Mouse (Mus musculus): Measurements from ENCODE around the gene Rps27. TPM values are rescaled to one million over a fixed set of nuclear protein-coding genes. Genes with fewer than 3 reads are reported as not detected.

Rps27 gene
- polyA plus RNA-seq, 1 experiment from 2014 or later, result 845 TPM

- Histone ChIP-seq H3K9me3 (no peaks in the 10 kb centered on the region), H3K27ac (peak overlapping the region; percentile 89), H3K36me3 (peaks cover 26% of the 10 kb centered on the region), H3K4me3 (peak overlapping the region; percentile 72), H3K27me3 (ENCODE audit: insufficient read depth, poor library complexity, severe bottlenecking) (no peaks in the 10 kb centered on the region), H3K4me1 (peaks cover 29% of the 10 kb centered on the region)
- DNase-seq (ENCODE audit: low spot score), result peak; percentile 86
- whole genome bisulfite sequencing, result under 1% methylated on average over 20 of the region's 20 CpGs
Measured at GRCm38 (mm10) chr3:90220531-90220951, 7.1 kb upstream of the Rps27 start.

GRCm38 (mm10) chr3:90220088-90220487 is 6.6 kb upstream of the Rps27 start:
- H3K27me3 ChIP-seq (ENCODE audit: insufficient read depth, poor library complexity, severe bottlenecking), result no peaks in the 10 kb centered on the region
- peaks cover 29% of the 10 kb centered on the region for H3K4me1 ChIP-seq
- H3K9me3 ChIP-seq, result no peaks in the 10 kb centered on the region
- H3K27ac ChIP-seq, result peak overlapping the region; percentile 89
- H3K36me3 ChIP-seq, result peaks cover 22% of the 10 kb centered on the region
- WGBS, result 17% methylated on average over 6 of the region's 6 CpGs
- no peak for DNase-seq (ENCODE audit: low spot score)
- H3K4me3 ChIP-seq, result peak overlapping the region; percentile 72

GRCm38 (mm10) chr3:90215825-90216380 is 2.5 kb upstream of the Rps27 start:
- Histone ChIP-seq H3K36me3 (peaks cover 18% of the 10 kb centered on the region), H3K27ac (no peak overlapping the region), H3K4me1 (peaks cover 25% of the 10 kb centered on the region; the same call in 1 of the 2 replicates), H3K27me3 (ENCODE audit: insufficient read depth, poor library complexity, severe bottlenecking) (no peaks in the 10 kb centered on the region), H3K9me3 (no peaks in the 10 kb centered on the region), H3K4me3 (no peak overlapping the region)
- DNase-seq (ENCODE audit: low spot score), result no peak
- 27% methylated on average over 1 of the region's 1 CpGs for WGBS

GRCm38 (mm10) chr3:90213956-90214684 is 669 bp upstream of the Rps27 start:
- Histone ChIP-seq H3K9me3 (no peaks in the 10 kb centered on the region), H3K4me3 (peak overlapping the region; percentile 80), H3K27ac (peak overlapping the region; percentile 97), H3K4me1 (peaks cover 21% of the 10 kb centered on the region; the same call in 1 of the 2 replicates), H3K36me3 (peaks cover 35% of the 10 kb centered on the region), H3K27me3 (ENCODE audit: insufficient read depth, poor library complexity, severe bottlenecking) (no peaks in the 10 kb centered on the region)
- 13% methylated on average over 12 of the region's 12 CpGs for WGBS
- DNase-seq (ENCODE audit: low spot score), result no peak

- no peaks in the 10 kb centered on the region for H3K9me3 ChIP-seq
- H3K4me3 ChIP-seq, result peak overlapping the region; percentile 80
- peak overlapping the region; percentile 97 for H3K27ac ChIP-seq
- peaks cover 21% of the 10 kb centered on the region; the same call in 1 of the 2 replicates for H3K4me1 ChIP-seq
- no peaks in the 10 kb centered on the region for H3K27me3 ChIP-seq (ENCODE audit: insufficient read depth, poor library complexity, severe bottlenecking)
- peaks cover 49% of the 10 kb centered on the region for H3K36me3 ChIP-seq
- DNase-seq (ENCODE audit: low spot score), result no peak
- 15% methylated on average over 5 of the region's 5 CpGs for WGBS
Measured at GRCm38 (mm10) chr3:90212723-90213122, 728 bp downstream of the Rps27 start.

- Histone ChIP-seq H3K36me3 (peaks cover 51% of the 10 kb centered on the region), H3K27ac (no peak overlapping the region), H3K4me3 (peak overlapping the region; percentile 80), H3K4me1 (peaks cover 21% of the 10 kb centered on the region; the same call in 1 of the 2 replicates), H3K9me3 (no peaks in the 10 kb centered on the region), H3K27me3 (ENCODE audit: insufficient read depth, poor library complexity, severe bottlenecking) (no peaks in the 10 kb centered on the region)
- WGBS, result 70% methylated on average over 13 of the region's 13 CpGs
- no peak for DNase-seq (ENCODE audit: low spot score)
Measured at GRCm38 (mm10) chr3:90211475-90212398, 1.7 kb downstream of the Rps27 start.

GRCm38 (mm10) chr3:90209908-90210566 is 3.4 kb downstream of the Rps27 start:
- 84% methylated on average over 5 of the region's 5 CpGs for WGBS
- Histone ChIP-seq H3K27ac (no peak overlapping the region), H3K4me1 (peaks cover 21% of the 10 kb centered on the region; the same call in 1 of the 2 replicates), H3K9me3 (no peaks in the 10 kb centered on the region), H3K27me3 (ENCODE audit: insufficient read depth, poor library complexity, severe bottlenecking) (no peaks in the 10 kb centered on the region), H3K36me3 (peaks cover 56% of the 10 kb centered on the region), H3K4me3 (no peak overlapping the region)
- no peak for DNase-seq (ENCODE audit: low spot score)

GRCm38 (mm10) chr3:90208662-90209061 is 4.8 kb downstream of the Rps27 start:
- H3K27ac ChIP-seq, result no peak overlapping the region
- no peaks in the 10 kb centered on the region for H3K9me3 ChIP-seq
- peaks cover 56% of the 10 kb centered on the region for H3K36me3 ChIP-seq
- DNase-seq (ENCODE audit: low spot score), result no peak
- WGBS, result 71% methylated on average over 2 of the region's 2 CpGs
- H3K4me3 ChIP-seq, result no peak overlapping the region
- no peaks in the 10 kb centered on the region for H3K27me3 ChIP-seq (ENCODE audit: insufficient read depth, poor library complexity, severe bottlenecking)
- H3K4me1 ChIP-seq, result peaks cover 15% of the 10 kb centered on the region; the same call in 1 of the 2 replicates

- 92% methylated on average over 2 of the region's 2 CpGs for WGBS
- Histone ChIP-seq H3K36me3 (peaks cover 24% of the 10 kb centered on the region), H3K27ac (no peak overlapping the region), H3K4me1 (no peaks in the 10 kb centered on the region), H3K9me3 (no peaks in the 10 kb centered on the region), H3K27me3 (ENCODE audit: insufficient read depth, poor library complexity, severe bottlenecking) (no peaks in the 10 kb centered on the region), H3K4me3 (no peak overlapping the region)
- DNase-seq (ENCODE audit: low spot score), result no peak
Measured at GRCm38 (mm10) chr3:90204582-90204981, 8.9 kb downstream of the Rps27 start.

GRCm38 (mm10) chr3:90203619-90204018 is 9.8 kb downstream of the Rps27 start:
- WGBS, result 45% methylated on average over 5 of the region's 5 CpGs
- H3K4me1 ChIP-seq, result no peaks in the 10 kb centered on the region
- 0 out of 2 replicates have a peak overlapping the region, but pooled peaks have one; percentile 42 for H3K27ac ChIP-seq
- H3K36me3 ChIP-seq, result peaks cover 16% of the 10 kb centered on the region
- H3K9me3 ChIP-seq, result no peaks in the 10 kb centered on the region
- no peak overlapping the region for H3K4me3 ChIP-seq
- no peak for DNase-seq (ENCODE audit: low spot score)
- H3K27me3 ChIP-seq (ENCODE audit: insufficient read depth, poor library complexity, severe bottlenecking), result no peaks in the 10 kb centered on the region

GRCm38 (mm10) chr3:90202884-90203283 is 10.6 kb downstream of the Rps27 start:
- WGBS, result 71% methylated on average over 1 of the region's 1 CpGs
- H3K36me3 ChIP-seq, result peaks cover 8% of the 10 kb centered on the region

GRCm38 (mm10) chr3:90197548-90197947 is 15.9 kb downstream of the Rps27 start:
- H3K36me3 ChIP-seq, result no peaks in the 10 kb centered on the region
- H3K4me1 ChIP-seq, result no peaks in the 10 kb centered on the region
- no peaks in the 10 kb centered on the region for H3K9me3 ChIP-seq
- no peak overlapping the region for H3K27ac ChIP-seq
- no peak overlapping the region for H3K4me3 ChIP-seq
- DNase-seq (ENCODE audit: low spot score), result no peak
- no peaks in the 10 kb centered on the region for H3K27me3 ChIP-seq (ENCODE audit: insufficient read depth, poor library complexity, severe bottlenecking)
- WGBS, result 59% methylated on average over 1 of the region's 1 CpGs

More at GRCm38 (mm10) chr3:90202884-90203283, 10.6 kb downstream of the Rps27 start:
- no peaks in the 10 kb centered on the region for H3K27me3 ChIP-seq (ENCODE audit: insufficient read depth, poor library complexity, severe bottlenecking)
- H3K9me3 ChIP-seq, result no peaks in the 10 kb centered on the region
- H3K27ac ChIP-seq, result no peak overlapping the region
- no peak overlapping the region for H3K4me3 ChIP-seq
- H3K4me1 ChIP-seq, result no peaks in the 10 kb centered on the region
- no peak for DNase-seq (ENCODE audit: low spot score)
